Mouse (Mus musculus): Measurements from ENCODE around the gene Cox7a1.

- TF ChIP-seq POLR2A (IDR thresholded peaks at IDR 0.05; ENCODE audit: low read depth, low read length), result no peak
- no peak for TF ChIP-seq CTCF (IDR thresholded peaks at IDR 0.05; ENCODE audit: extremely low read depth, insufficient read depth, insufficient read length, insufficient replicate concordance)
These were observed 37.5 kb downstream of the Cox7a1 start for GRCm38 (mm10) chr7:30221433-30221832.

All from spleen, adult 2 months (tissue).